Mouse (Mus musculus) midbrain, embryonic 11.5 days (tissue): Measurements from ENCODE around the gene Nefh. TPM values are rescaled to one million over a fixed set of nuclear protein-coding genes. Genes with fewer than 3 reads are reported as not detected.

ENCODE experiments used
- ATAC-seq: fragments of 200-750 bp; cut with Nextera tagmentation; 2 replicates; pipeline ENCODE4 v1.8.0; 2017; ENCODE audit warnings: moderate TSS enrichment, moderate library complexity; ENCODE audit not compliant: low FRiP score
- DNase-seq: peaks from one replicate; pipeline ENCODE4 v3.0.0; 2015; ENCODE audit warnings: low spot score; ENCODE audit errors: missing footprints
- H3K27ac ChIP-seq: fragments of 300-500 bp; sonication (generic); 2 replicates; pipeline ENCODE4 v1.5.1; 2014; ENCODE audit warnings: low read depth, low read length
- H3K27me3 ChIP-seq: fragments of 300-500 bp; sonication (generic); 2 replicates; pipeline ENCODE4 v1.6.1; 2014; ENCODE audit warnings: mild to moderate bottlenecking, low read length, moderate library complexity, mixed read lengths; ENCODE audit not compliant: control insufficient read depth, insufficient read depth
- H3K36me3 ChIP-seq: fragments of 300-500 bp; sonication (generic); 2 replicates; pipeline ENCODE4 v1.6.1; 2014; ENCODE audit warnings: mild to moderate bottlenecking, low read length, moderate library complexity, mixed read lengths; ENCODE audit not compliant: control insufficient read depth, insufficient read depth
- H3K4me1 ChIP-seq: fragments of 300-500 bp; sonication (generic); 2 replicates; pipeline ENCODE4 v1.6.1; 2014; ENCODE audit warnings: low read length; ENCODE audit not compliant: control insufficient read depth, insufficient read depth
- H3K4me2 ChIP-seq: fragments of 300-500 bp; sonication (generic); 2 replicates; pipeline ENCODE4 v1.6.1; 2014; ENCODE audit warnings: mild to moderate bottlenecking, moderate library complexity
- H3K4me3 ChIP-seq: fragments of 300-500 bp; sonication (generic); 2 replicates; pipeline ENCODE4 v1.5.1; 2014; ENCODE audit warnings: low read depth, low read length
- H3K9ac ChIP-seq: fragments of 300-500 bp; sonication (generic); 2 replicates; pipeline ENCODE4 v1.6.1; 2014; ENCODE audit warnings: low read length
- H3K9me3 ChIP-seq: fragments of 300-500 bp; sonication (generic); 2 replicates; pipeline ENCODE4 v1.6.1; 2016; ENCODE audit warnings: low read length; ENCODE audit not compliant: control insufficient read depth
- WGBS: fragments of 180-500 bp; shearing (Covaris S2); extraction: QIAGEN DNeasy Blood & Tissue Kit; methylation state at CpG from one replicate; pipeline ENCODE4 v1.1.7; 2014; 5-methylcytosine and 5-hydroxymethylcytosine counted together
- polyA plus RNA-seq: library from polyadenylated mRNA; unstranded; fragments of >200 nt; fragmentation: Nextera tagmentation; extraction: Ambion mirVana; gene quantifications from 2 replicates; pipeline ENCODE4 v1.2.1, GENCODE M21; 2014

Nefh gene
- 0.77 and 0.79 TPM in 2 replicates for polyA plus RNA-seq

DNA sequence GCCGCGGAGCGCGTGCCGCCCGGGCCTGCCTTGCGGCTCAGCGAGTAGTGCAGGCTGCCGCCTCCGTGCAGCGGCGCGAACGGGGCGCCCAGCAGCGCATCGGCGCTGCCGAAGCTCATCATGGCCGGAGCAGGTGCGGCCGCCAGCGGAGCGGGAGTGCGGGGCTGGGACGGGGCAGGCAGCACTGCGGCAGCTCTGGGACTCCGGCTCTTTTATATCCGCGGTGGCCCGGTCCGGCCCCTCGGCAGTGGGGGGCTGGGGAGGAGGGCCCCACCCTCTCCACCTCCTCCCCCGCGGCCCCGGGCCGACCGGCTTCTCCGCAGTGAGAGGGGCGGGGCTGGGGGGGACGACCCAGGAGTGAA lies at the start of gene Nefh:
Nefh (minus strand) TSS at position 252 of the 362 bp plus-strand sequence.
- Histone ChIP-seq H3K9ac (peak within 1 kb of the TSS; percentile 51), H3K4me2 (peak within 1 kb of the TSS; percentile 79), H3K27me3 (peaks cover 60% of the 10 kb centered on the region), H3K4me3 (peak within 1 kb of the TSS; percentile 46), H3K4me1 (peaks cover 14% of the 10 kb centered on the region), H3K27ac (peak within 1 kb of the TSS; percentile 25; the same call in 1 of the 2 replicates), H3K36me3 (no peaks in the 10 kb centered on the region), H3K9me3 (no peaks in the 10 kb centered on the region)
- DNase-seq: no peak
- WGBS: 0% methylated on average over 31 of the region's 41 CpGs
- peak; percentile 51 for ATAC-seq

GRCm38 (mm10) chr11:4996621-4997199 lies 48.8 kb upstream of the Nefh start:
- H3K4me1 ChIP-seq: no peaks in the 10 kb centered on the region; the same call in 1 of the 2 replicates
- DNase-seq: no peak
- no peak overlapping the region for H3K4me3 ChIP-seq
- no peak for ATAC-seq
- no peaks in the 10 kb centered on the region for H3K9me3 ChIP-seq
- no peak overlapping the region for H3K4me2 ChIP-seq
- H3K27me3 ChIP-seq: no peaks in the 10 kb centered on the region
- no peaks in the 10 kb centered on the region for H3K36me3 ChIP-seq
- 92% methylated on average over 5 of the region's 5 CpGs for WGBS
- no peak overlapping the region for H3K27ac ChIP-seq
- no peak overlapping the region for H3K9ac ChIP-seq

- Histone ChIP-seq H3K4me1 (no peaks in the 10 kb centered on the region; the same call in 1 of the 2 replicates), H3K27ac (no peak overlapping the region), H3K27me3 (no peaks in the 10 kb centered on the region), H3K4me3 (no peak overlapping the region), H3K9me3 (no peaks in the 10 kb centered on the region), H3K4me2 (no peak overlapping the region), H3K9ac (no peak overlapping the region), H3K36me3 (no peaks in the 10 kb centered on the region)
- DNase-seq: no peak
- WGBS: 93% methylated on average over 3 of the region's 3 CpGs
- ATAC-seq: no peak
These were observed 47.8 kb upstream of the Nefh start for GRCm38 (mm10) chr11:4995676-4996075.

GRCm38 (mm10) chr11:4992471-4992870 lies 44.6 kb upstream of the Nefh start:
- Histone ChIP-seq H3K9ac (no peak overlapping the region), H3K9me3 (no peaks in the 10 kb centered on the region), H3K27me3 (no peaks in the 10 kb centered on the region), H3K27ac (no peak overlapping the region), H3K4me3 (no peak overlapping the region), H3K36me3 (no peaks in the 10 kb centered on the region), H3K4me2 (no peak overlapping the region), H3K4me1 (peaks cover 2% of the 10 kb centered on the region)
- whole genome bisulfite sequencing: 91% methylated on average over 2 of the region's 2 CpGs
- ATAC-seq (no peak), DNase-seq (no peak)

GRCm38 (mm10) chr11:4989187-4989586 lies 41.3 kb upstream of the Nefh start:
- no peak overlapping the region for H3K27ac ChIP-seq
- no peaks in the 10 kb centered on the region for H3K36me3 ChIP-seq
- no peak for ATAC-seq
- H3K9ac ChIP-seq: no peak overlapping the region
- no peaks in the 10 kb centered on the region for H3K9me3 ChIP-seq
- 85% methylated on average over 3 of the region's 3 CpGs for WGBS
- no peak overlapping the region for H3K4me2 ChIP-seq
- H3K4me1 ChIP-seq: peaks cover 6% of the 10 kb centered on the region
- no peak overlapping the region for H3K4me3 ChIP-seq
- no peaks in the 10 kb centered on the region for H3K27me3 ChIP-seq
- DNase-seq: no peak

DNA sequence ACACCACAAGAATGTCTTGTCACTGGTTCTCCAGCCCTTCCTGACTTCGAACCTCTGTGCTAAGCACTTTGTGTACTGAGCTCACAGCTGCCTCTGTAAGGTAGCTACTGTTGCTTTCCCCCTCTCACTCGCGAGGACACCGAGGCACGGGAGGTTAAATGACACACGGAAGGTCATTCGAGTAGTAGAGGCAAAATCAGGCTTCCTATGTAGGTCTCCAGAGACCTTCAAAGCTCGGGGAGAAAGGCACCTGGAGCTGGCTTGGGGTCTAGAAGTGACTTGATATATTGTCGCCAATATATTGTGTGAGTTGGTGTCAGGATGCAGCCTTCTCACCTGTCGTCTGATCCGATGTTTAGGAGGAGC lies 39.6 kb upstream of the Nefh start:
- 67% methylated on average over 11 of the region's 11 CpGs for WGBS
- no peak for ATAC-seq
- no peak overlapping the region for H3K27ac ChIP-seq

GRCm38 (mm10) chr11:4986695-4987486 lies 39.0 kb upstream of the Nefh start, which contains the start of gene Ap1b1:
Gene Ap1b1, plus strand, starts transcription at chr11:4986824.
- H3K27me3 ChIP-seq: no peaks in the 10 kb centered on the region
- H3K36me3 ChIP-seq: no peaks in the 10 kb centered on the region
- ATAC-seq (peak; percentile 95), DNase-seq (peak; percentile 98)
- H3K9ac ChIP-seq: peak within 1 kb of the TSS; percentile 78
- peaks cover 6% of the 10 kb centered on the region for H3K4me1 ChIP-seq
- no peaks in the 10 kb centered on the region for H3K9me3 ChIP-seq
- peak within 1 kb of the TSS; percentile 95 for H3K4me2 ChIP-seq
- 1% methylated on average over 62 of the region's 62 CpGs for WGBS
- peak within 1 kb of the TSS; percentile 83 for H3K4me3 ChIP-seq
- H3K27ac ChIP-seq: no peak within 1 kb of the TSS; the same call in 1 of the 2 replicates

More for the DNA sequence above, 39.6 kb upstream of the Nefh start:
- Histone ChIP-seq H3K4me3 (peak overlapping the region; percentile 83), H3K27me3 (no peaks in the 10 kb centered on the region), H3K36me3 (no peaks in the 10 kb centered on the region), H3K4me2 (peak overlapping the region; percentile 95), H3K9me3 (no peaks in the 10 kb centered on the region), H3K4me1 (peaks cover 6% of the 10 kb centered on the region), H3K9ac (peak overlapping the region; percentile 78)
- DNase-seq: no peak

- H3K27me3 ChIP-seq: no peaks in the 10 kb centered on the region
- no peak overlapping the region for H3K4me3 ChIP-seq
- H3K27ac ChIP-seq: no peak overlapping the region
- H3K9ac ChIP-seq: no peak overlapping the region
- H3K4me1 ChIP-seq: peaks cover 6% of the 10 kb centered on the region
- H3K4me2 ChIP-seq: no peak overlapping the region
- no peaks in the 10 kb centered on the region for H3K9me3 ChIP-seq
- ATAC-seq (no peak), DNase-seq (no peak)
- 77% methylated on average over 3 of the region's 3 CpGs for WGBS
- no peaks in the 10 kb centered on the region for H3K36me3 ChIP-seq
These were observed 36.9 kb upstream of the Nefh start for GRCm38 (mm10) chr11:4984799-4985198.

DNA sequence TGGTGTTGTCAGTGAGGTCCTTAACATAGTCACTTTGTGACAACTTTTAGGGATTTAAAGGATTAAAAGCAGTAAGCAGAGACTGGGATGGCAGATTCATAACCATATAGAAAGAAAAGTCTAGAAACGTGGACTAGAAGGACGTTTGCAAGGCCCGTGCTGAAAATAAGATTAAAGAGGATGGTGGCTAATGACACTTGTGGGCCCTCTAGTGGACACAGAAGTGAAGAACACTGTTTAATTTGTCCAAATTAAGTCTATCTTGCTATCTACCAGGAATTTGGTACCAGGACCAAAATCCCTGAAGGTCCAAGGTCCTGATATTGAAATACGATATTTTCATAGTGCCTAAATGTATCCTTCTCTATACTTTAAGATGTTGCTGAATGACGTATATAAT lies 36.4 kb upstream of the Nefh start:
- no peaks in the 10 kb centered on the region for H3K36me3 ChIP-seq
- DNase-seq: no peak
- no peak for ATAC-seq
- H3K27ac ChIP-seq: no peak overlapping the region
- WGBS: 5% methylated on average over 5 of the region's 5 CpGs
- H3K4me1 ChIP-seq: peaks cover 6% of the 10 kb centered on the region
- no peaks in the 10 kb centered on the region for H3K27me3 ChIP-seq
- H3K9ac ChIP-seq: no peak overlapping the region
- no peaks in the 10 kb centered on the region for H3K9me3 ChIP-seq
- H3K4me2 ChIP-seq: peak overlapping the region; percentile 2; the same call in 1 of the 2 replicates
- no peak overlapping the region for H3K4me3 ChIP-seq
